Mouse (Mus musculus): ENCODE data around the gene Sod1. TPM values are rescaled to one million over a fixed set of nuclear protein-coding genes. Genes with fewer than 3 reads are reported as not detected.

Gene Sod1
- total and polyA plus RNA-seq, 3 experiments, result 532 to 1,226 (median 634) TPM

GRCm38 (mm10) chr16:90229897-90230296 lies 9.3 kb downstream of the Sod1 start:
- H3K27ac ChIP-seq (ENCODE audit: insufficient read depth, low read depth), result no peak overlapping the region
- H3K4me3 ChIP-seq (replicated peaks in 1 of 3; ENCODE audit: low read depth in 2 of 3, low read length in 2 of 3, poor library complexity in 1 of 3), result no peak overlapping the region
- H3K4me1 ChIP-seq (ENCODE audit: control insufficient read depth in 1 of 2, insufficient read depth in 2 of 2), result no peaks in the 10 kb centered on the region
- H3K9ac ChIP-seq (ENCODE audit: insufficient read depth, low read depth), result no peak overlapping the region
- peaks cover 43 to 92% of the 10 kb centered on the region in 2 experiments for H3K36me3 ChIP-seq (replicated peaks in 1 of 2; ENCODE audit: control insufficient read depth in 1 of 2, insufficient read depth in 1 of 2, low read length in 1 of 2)
- no peaks in the 10 kb centered on the region for H3K9me3 ChIP-seq (replicated peaks; ENCODE audit: low read length)
- no peaks in the 10 kb centered on the region for H3K27me3 ChIP-seq (replicated peaks)
- dilution Hi-C loops (cut with MboI; ENCODE audit: extremely low pct_ligation_motif_present, extremely low pct_unique_long_range_greater_than_20kb, low sequenced_read_pairs), result no loop called here
- H3K79me2 ChIP-seq (replicated peaks; ENCODE audit: control insufficient read depth, extremely low read depth, insufficient read depth, poor library complexity, severe bottlenecking), result no peaks in the 10 kb centered on the region; the same call in 1 of the 2 replicates
- H3K4me2 ChIP-seq (ENCODE audit: insufficient read depth, low read depth, poor library complexity, severe bottlenecking), result no peak overlapping the region
- TF ChIP-seq KAT2A (IDR thresholded peaks at IDR 0.05; ENCODE audit: insufficient replicate concordance, low read length), result no peak
- DNase-seq (ENCODE audit: extremely low read depth), result no peak
- in situ Hi-C loops (cut with MboI; ENCODE audit: low pct_ligation_motif_present, low pct_unique_long_range_greater_than_20kb, low sequenced_read_pairs), result no loop called here

GRCm38 (mm10) chr16:90231302-90231701 lies 10.7 kb downstream of the Sod1 start:
- no peak overlapping the region for H3K4me2 ChIP-seq (ENCODE audit: insufficient read depth, low read depth, poor library complexity, severe bottlenecking)
- no peak overlapping the region for H3K4me3 ChIP-seq (replicated peaks in 1 of 3; ENCODE audit: low read depth in 2 of 3, low read length in 2 of 3, poor library complexity in 1 of 3)
- peaks cover 37 to 92% of the 10 kb centered on the region in 2 experiments for H3K36me3 ChIP-seq (replicated peaks in 1 of 2; ENCODE audit: control insufficient read depth in 1 of 2, insufficient read depth in 1 of 2, low read length in 1 of 2)
- no peaks in the 10 kb centered on the region for H3K79me2 ChIP-seq (replicated peaks; ENCODE audit: control insufficient read depth, extremely low read depth, insufficient read depth, poor library complexity, severe bottlenecking)
- in situ Hi-C loops (cut with MboI; ENCODE audit: low pct_ligation_motif_present, low pct_unique_long_range_greater_than_20kb, low sequenced_read_pairs) (no loop called here), dilution Hi-C loops (cut with MboI; ENCODE audit: extremely low pct_ligation_motif_present, extremely low pct_unique_long_range_greater_than_20kb, low sequenced_read_pairs) (no loop called here)
- no peaks in the 10 kb centered on the region for H3K4me1 ChIP-seq (ENCODE audit: control insufficient read depth in 1 of 2, insufficient read depth in 2 of 2)
- H3K27ac ChIP-seq (ENCODE audit: insufficient read depth, low read depth), result no peak overlapping the region
- no peaks in the 10 kb centered on the region for H3K27me3 ChIP-seq (replicated peaks)
- no peaks in the 10 kb centered on the region for H3K9me3 ChIP-seq (replicated peaks; ENCODE audit: low read length)
- no peak for DNase-seq (ENCODE audit: extremely low read depth)
- H3K9ac ChIP-seq (ENCODE audit: insufficient read depth, low read depth), result no peak overlapping the region
- TF ChIP-seq CTCF (conservative IDR thresholded peaks at IDR 0.05 in 1 of 2, IDR thresholded peaks at IDR 0.05 in 1 of 2; ENCODE audit: low read depth in 2 of 2, low read length in 2 of 2), result no peak
- no peak for TF ChIP-seq TCF12 (IDR thresholded peaks at IDR 0.05; ENCODE audit: low read depth, low read length)
- no peak for TF ChIP-seq JUND (conservative IDR thresholded peaks at IDR 0.05; ENCODE audit: low read depth, low read length)
- TF ChIP-seq E2F4 (IDR thresholded peaks at IDR 0.05; ENCODE audit: insufficient replicate concordance, low read depth, low read length), result no peak
- TF ChIP-seq ZKSCAN1 (IDR thresholded peaks at IDR 0.05; ENCODE audit: borderline replicate concordance, low read depth, low read length), result no peak
- no peak for TF ChIP-seq GABPA (IDR thresholded peaks at IDR 0.05; ENCODE audit: insufficient replicate concordance, low read depth, low read length)
- TF ChIP-seq ZMIZ1 (IDR thresholded peaks at IDR 0.05; ENCODE audit: low read depth, low read length), result no peak
- no peak for TF ChIP-seq ELF1 (IDR thresholded peaks at IDR 0.05; ENCODE audit: low read depth, low read length)
- TF ChIP-seq EP300 (IDR thresholded peaks at IDR 0.05; ENCODE audit: low read length), result no peak
- TF ChIP-seq MEF2A (IDR thresholded peaks at IDR 0.05; ENCODE audit: borderline replicate concordance, low read depth, low read length), result no peak
- no peak for TF ChIP-seq CHD1 (IDR thresholded peaks at IDR 0.05; ENCODE audit: low read depth, low read length)
- no peak for TF ChIP-seq MYC (IDR thresholded peaks at IDR 0.05; ENCODE audit: low read depth, low read length)

- no peak overlapping the region for H3K4me2 ChIP-seq (ENCODE audit: insufficient read depth, low read depth, poor library complexity, severe bottlenecking)
- TF ChIP-seq E2F4 (IDR thresholded peaks at IDR 0.05; ENCODE audit: insufficient replicate concordance, low read depth, low read length), result no peak
- TF ChIP-seq BHLHE40 (IDR thresholded peaks at IDR 0.05; ENCODE audit: low read depth, low read length), result no peak
- TF ChIP-seq MAFK (IDR thresholded peaks at IDR 0.05; ENCODE audit: insufficient replicate concordance, low read length), result no peak
- TF ChIP-seq USF1 (IDR thresholded peaks at IDR 0.05; ENCODE audit: low read depth, low read length), result no peak
- no peak for TF ChIP-seq IRF4 (IDR thresholded peaks at IDR 0.05; ENCODE audit: low read depth, low read length)
- no peak for TF ChIP-seq CHD2 (IDR thresholded peaks at IDR 0.05; ENCODE audit: low read length)
- no peak for TF ChIP-seq JUN (IDR thresholded peaks at IDR 0.05; ENCODE audit: insufficient read depth, low read depth, low read length)
- TF ChIP-seq MAX (IDR thresholded peaks at IDR 0.05; ENCODE audit: low read length), result no peak
- TF ChIP-seq KAT2A (IDR thresholded peaks at IDR 0.05; ENCODE audit: insufficient replicate concordance, low read length), result no peak
- TF ChIP-seq ZMIZ1 (IDR thresholded peaks at IDR 0.05; ENCODE audit: low read depth, low read length), result no peak
- no peak for TF ChIP-seq JUND (conservative IDR thresholded peaks at IDR 0.05; ENCODE audit: low read depth, low read length)
- TF ChIP-seq MAZ (IDR thresholded peaks at IDR 0.05; ENCODE audit: low read depth, low read length), result no peak
- no peak for TF ChIP-seq HCFC1 (IDR thresholded peaks at IDR 0.05; ENCODE audit: low read depth, low read length)
- no peak for TF ChIP-seq TBP (conservative IDR thresholded peaks at IDR 0.05; ENCODE audit: low read depth, low read length)
- TF ChIP-seq ETS1 (conservative IDR thresholded peaks at IDR 0.05; ENCODE audit: low read depth, low read length), result no peak
- no peak for TF ChIP-seq USF2 (conservative IDR thresholded peaks at IDR 0.05; ENCODE audit: low read depth, low read length)
- H3K36me3 ChIP-seq (replicated peaks in 1 of 2; ENCODE audit: control insufficient read depth in 1 of 2, insufficient read depth in 1 of 2, low read length in 1 of 2), result peaks cover 31 to 87% of the 10 kb centered on the region in 2 experiments
- H3K4me3 ChIP-seq (replicated peaks in 1 of 3; ENCODE audit: low read depth in 2 of 3, low read length in 2 of 3, poor library complexity in 1 of 3), result no peak overlapping the region
- no peak overlapping the region for H3K27ac ChIP-seq (ENCODE audit: insufficient read depth, low read depth)
- H3K27me3 ChIP-seq (replicated peaks), result no peaks in the 10 kb centered on the region
- no peaks in the 10 kb centered on the region for H3K9me3 ChIP-seq (replicated peaks; ENCODE audit: low read length)
- no peak overlapping the region for H3K9ac ChIP-seq (ENCODE audit: insufficient read depth, low read depth)
- H3K4me1 ChIP-seq (ENCODE audit: control insufficient read depth in 1 of 2, insufficient read depth in 2 of 2), result no peaks in the 10 kb centered on the region
- in situ Hi-C loops (cut with MboI; ENCODE audit: low pct_ligation_motif_present, low pct_unique_long_range_greater_than_20kb, low sequenced_read_pairs), result no loop called here
- dilution Hi-C loops (cut with MboI; ENCODE audit: extremely low pct_ligation_motif_present, extremely low pct_unique_long_range_greater_than_20kb, low sequenced_read_pairs), result no loop called here
- no peak for DNase-seq (ENCODE audit: extremely low read depth)
- H3K79me2 ChIP-seq (replicated peaks; ENCODE audit: control insufficient read depth, extremely low read depth, insufficient read depth, poor library complexity, severe bottlenecking), result no peaks in the 10 kb centered on the region
Measured at GRCm38 (mm10) chr16:90233702-90234101, 13.1 kb downstream of the Sod1 start.
